Mouse (Mus musculus): ENCODE measurements at regions not wholly inside any gene's neighbourhood (a gene's known extent, or its start where the extent isn't known, plus 50 kb on each side); places are given as distances from the start of the nearest gene placed in this dataset.
"Not testable (repeated sequence)": the region's sequence is repeated elsewhere in the genome, so short reads cannot be mapped to it uniquely, and the experiment has no call there.

DNA sequence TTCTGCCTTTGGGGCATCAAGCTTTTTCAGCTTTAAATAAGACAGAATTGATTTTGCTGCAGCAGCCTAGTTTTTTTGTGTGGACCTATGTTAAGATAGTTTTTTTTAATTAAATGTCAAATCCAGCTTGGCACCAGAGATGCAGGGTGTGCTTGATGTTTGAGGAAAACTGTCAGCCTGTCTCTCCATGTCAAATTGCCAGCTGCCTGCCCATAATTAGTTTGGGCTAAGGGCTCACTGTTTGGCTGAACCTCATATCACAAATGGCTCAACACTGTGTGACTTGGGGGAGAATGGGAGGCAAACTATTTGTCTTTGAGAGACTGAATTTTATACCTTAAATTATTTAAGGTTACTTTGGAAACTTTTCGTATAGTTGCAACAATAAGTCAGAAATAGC lies 252.7 kb upstream of the Tram1l1 start:
- in situ Hi-C loops (cut with MboI; ENCODE audit: low pct_unique_long_range_greater_than_20kb in 1 of 2, low sequenced_read_pairs in 2 of 2, unreplicated experiment in 1 of 2) = no loop called here

DNA sequence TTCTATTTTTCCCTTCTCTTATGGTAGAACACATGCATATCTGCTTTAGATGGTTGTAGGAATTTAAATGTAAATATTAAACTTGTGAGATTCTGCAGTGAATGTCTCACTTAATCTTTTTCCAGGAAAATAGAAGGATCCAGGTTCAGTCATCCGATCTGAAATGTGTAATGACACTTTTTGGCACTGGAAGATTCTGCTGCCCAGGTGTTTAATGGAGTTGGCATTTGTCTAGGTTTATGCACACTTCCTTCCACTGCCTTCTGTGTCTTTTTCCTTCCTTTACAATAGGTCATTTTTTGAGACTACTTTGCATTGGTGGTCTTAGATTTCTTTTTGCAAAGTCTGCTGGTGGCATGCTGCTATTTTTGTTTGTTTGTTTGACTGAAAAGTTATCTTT lies 251.5 kb upstream of the Tram1l1 start:
- in situ Hi-C loops (cut with MboI; ENCODE audit: low pct_unique_long_range_greater_than_20kb in 1 of 2, low sequenced_read_pairs in 2 of 2, unreplicated experiment in 1 of 2) = no loop called here

DNA sequence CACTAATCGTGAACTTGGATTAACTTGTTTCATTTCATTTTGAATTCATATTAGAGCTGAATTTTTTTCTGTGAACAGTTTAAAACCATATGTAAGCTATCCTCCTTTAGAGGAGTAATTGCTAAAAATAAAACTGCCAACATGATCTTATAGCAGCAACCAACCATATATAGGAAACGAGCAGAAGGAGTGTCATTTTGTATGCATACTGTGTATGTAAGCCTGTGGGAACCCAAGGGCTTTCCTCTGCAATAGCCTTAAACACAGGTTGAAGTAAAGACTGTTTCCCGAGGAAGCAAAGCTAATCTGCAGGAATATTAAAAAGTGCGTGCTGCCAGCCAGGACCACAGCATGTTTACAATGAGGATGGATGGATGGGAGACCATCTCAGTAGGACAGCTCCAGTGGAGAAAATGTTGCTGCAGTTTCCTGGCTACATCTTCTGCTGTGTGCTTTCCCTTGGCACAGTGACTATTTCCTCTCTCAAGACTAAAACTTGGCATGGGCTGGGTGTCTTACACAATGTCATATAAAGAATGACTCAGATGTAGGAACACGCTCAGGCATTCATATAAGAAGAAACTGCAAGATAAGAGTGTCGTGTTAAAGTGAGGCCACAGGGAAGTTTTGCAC lies 244.6 kb upstream of the Tram1l1 start:
- in situ Hi-C loops (cut with MboI; ENCODE audit: low pct_unique_long_range_greater_than_20kb in 1 of 2, low sequenced_read_pairs in 2 of 2, unreplicated experiment in 1 of 2) = no loop called here

- in situ Hi-C loops (cut with MboI; ENCODE audit: low pct_unique_long_range_greater_than_20kb in 1 of 2, low sequenced_read_pairs in 2 of 2, unreplicated experiment in 1 of 2) = no loop called here
Measured at GRCm38 (mm10) chr3:124092404-124093121, 228.1 kb upstream of the Tram1l1 start.

DNA sequence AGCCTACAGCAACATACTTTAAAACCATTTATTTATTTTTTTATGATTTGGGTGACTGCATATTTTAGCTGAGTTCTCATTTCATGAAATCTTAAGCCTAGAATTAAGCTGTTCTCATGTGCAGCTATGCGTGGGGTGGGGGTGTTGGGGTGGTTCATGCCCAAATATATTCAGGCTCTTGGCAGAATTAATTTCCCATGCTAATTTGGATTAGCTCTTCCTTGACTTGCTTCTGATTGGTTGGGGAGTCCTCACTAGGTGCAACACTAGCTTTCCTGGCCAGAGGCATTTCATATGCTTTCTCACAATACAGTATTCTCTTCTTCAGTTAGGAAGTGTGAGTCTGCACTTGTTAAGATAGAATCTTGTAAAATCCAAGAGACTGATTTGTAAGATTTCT lies 206.7 kb upstream of the Tram1l1 start:
- in situ Hi-C loops (cut with MboI; ENCODE audit: low pct_unique_long_range_greater_than_20kb in 1 of 2, low sequenced_read_pairs in 2 of 2, unreplicated experiment in 1 of 2) = no loop called here

DNA sequence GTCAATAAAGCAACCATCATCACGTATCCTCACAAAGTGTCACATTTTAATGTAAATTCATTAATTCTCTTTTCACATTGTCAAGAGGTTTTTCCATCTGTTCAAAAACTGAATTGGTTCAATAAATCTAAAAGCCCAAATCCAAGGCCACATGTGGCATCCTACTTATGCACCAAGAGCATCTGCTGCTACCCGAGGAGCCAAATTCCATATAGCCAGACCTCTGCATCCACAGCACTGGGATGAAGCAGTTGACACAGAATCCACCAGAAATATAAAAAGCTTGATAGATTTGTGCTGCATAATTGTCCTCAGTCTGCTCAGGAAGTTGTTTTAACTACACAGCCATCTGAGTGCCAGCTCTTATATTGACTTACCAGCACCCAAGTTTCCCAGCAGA lies 164.4 kb upstream of the Tram1l1 start:
- in situ Hi-C loops (cut with MboI; ENCODE audit: low pct_unique_long_range_greater_than_20kb in 1 of 2, low sequenced_read_pairs in 2 of 2, unreplicated experiment in 1 of 2) = no loop called here

DNA sequence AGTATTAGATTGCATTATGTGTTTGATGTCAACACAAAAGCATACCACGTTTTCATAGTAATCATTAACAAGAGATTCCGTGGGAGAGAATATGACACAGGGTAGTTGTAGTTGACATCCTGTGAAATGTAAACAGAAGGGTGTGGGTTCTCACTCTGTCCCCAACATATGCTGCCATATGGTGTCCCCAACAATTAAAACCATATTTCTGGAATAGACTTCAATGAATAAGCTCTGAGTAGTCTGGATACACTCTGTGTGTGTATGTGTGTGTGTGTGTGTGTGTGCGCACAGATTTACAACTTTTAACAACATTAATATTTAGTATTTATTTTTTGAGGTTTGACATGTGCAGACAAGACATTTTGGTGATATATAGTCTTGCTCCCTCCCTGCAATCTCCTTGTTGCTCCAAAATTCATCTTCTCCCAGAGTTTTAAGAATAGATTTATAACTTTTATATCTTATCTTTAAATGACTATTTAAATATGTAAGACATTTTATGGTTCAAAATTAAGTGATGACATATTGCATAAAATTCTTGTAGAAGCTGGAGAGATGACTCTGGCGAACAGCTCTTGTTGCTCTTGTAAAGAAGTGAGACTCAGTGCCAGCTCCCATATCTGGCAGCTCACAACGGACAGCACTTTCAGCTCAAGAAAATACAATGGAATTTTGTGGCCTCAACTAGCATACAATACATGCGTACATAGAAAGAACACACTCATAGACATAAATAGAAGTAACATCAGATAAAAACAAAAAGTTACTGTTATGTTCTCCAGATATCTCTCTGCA lies 162.6 kb upstream of the Tram1l1 start:
- in situ Hi-C loops (cut with MboI; ENCODE audit: low pct_unique_long_range_greater_than_20kb in 1 of 2, low sequenced_read_pairs in 2 of 2, unreplicated experiment in 1 of 2) = no loop called here

DNA sequence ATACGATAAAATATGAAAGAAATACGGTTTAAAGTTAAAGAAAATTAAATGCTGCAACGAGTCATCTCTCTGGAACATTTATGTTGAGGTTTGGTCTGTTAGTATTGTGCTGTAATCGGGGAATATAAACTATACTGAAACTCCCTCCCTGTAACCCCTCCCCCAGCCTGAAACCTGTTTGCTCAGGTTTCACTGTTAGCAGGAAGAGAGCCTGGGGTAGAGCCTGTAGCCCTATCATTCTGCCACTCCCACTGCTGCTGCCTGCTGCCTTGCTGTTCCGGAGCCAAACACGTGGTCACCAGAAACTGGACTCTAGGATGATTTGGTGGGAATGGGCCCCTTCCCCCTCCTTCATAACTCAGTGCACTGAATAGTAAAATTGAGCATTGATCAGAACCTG lies 127.3 kb upstream of the Tram1l1 start:
- in situ Hi-C loops (cut with MboI; ENCODE audit: low pct_unique_long_range_greater_than_20kb in 1 of 2, low sequenced_read_pairs in 2 of 2, unreplicated experiment in 1 of 2) = not testable (repeated sequence)

DNA sequence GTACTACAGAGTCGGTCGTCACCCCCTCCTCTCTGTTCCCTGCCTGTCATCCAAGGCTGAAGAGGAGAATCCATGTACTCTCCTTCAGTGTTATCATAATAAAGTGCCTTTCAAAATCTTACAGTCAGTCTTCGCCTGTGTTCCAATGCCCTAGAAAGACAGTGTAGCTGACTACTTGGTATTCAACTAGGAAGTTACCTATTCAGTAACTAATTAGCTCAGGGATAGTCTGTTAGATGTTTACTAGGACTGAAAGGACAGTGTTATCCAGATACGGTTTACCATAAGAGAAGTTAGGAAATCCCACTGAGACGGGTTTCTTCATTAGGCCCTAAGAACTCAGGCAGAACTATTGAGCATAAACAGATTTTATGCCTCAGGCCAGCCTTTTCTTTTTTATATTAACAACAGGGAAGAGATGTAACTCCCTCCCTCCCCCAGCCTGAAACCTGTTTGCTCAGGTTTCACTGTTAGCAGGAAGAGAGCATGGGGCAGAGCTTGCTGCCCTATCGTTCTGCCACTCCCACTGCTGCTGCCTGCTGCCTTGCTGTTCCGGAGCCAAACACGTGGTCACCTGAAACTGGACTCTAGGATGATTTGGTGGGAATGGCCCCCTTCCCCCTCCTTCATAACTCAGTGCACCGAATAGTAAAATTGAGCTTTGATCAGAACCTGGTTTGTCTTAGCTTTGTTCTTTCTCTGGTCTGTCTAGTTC lies 120.3 kb upstream of the Tram1l1 start:
- in situ Hi-C loops (cut with MboI; ENCODE audit: low pct_unique_long_range_greater_than_20kb in 1 of 2, low sequenced_read_pairs in 2 of 2, unreplicated experiment in 1 of 2) = not testable (repeated sequence)

DNA sequence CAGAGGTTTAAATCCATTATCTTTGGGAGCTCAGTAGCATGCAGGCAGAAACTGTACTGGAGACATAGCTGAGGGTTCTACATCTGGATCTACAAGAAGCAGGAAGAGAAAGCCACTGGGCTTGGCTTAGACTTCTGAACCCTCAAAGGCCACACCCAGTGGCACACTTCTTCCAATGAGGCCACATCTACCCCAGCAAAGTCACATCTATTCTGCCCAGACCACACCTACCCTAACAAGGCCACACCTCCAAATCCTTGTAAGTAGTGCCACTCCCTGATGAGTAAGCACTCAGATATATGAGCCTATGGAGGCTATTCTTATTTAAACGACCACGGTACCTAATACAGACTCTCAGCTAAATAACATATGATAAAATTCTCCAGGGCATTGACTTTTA lies 103.5 kb upstream of the Tram1l1 start:
- in situ Hi-C loops (cut with MboI; ENCODE audit: low pct_unique_long_range_greater_than_20kb in 1 of 2, low sequenced_read_pairs in 2 of 2, unreplicated experiment in 1 of 2) = no loop called here

DNA sequence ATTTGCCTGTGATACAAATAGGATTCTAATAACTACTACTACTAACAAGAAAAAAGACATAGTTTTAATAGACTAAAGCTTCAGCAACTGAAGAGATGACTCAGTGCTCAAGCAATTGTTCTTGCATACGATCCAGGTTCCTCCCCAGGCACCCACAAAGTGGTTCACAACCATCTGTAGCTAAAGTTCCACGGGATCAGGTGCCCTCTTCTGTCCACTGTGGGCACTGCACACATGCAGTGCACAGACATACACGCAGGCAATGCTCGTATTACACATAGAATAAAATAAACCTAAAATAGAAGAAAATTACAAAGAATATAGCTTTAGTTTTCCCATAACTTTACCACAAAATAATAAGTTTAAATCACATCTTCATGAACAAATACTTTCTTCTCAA lies 94.7 kb upstream of the Tram1l1 start:
- in situ Hi-C loops (cut with MboI; ENCODE audit: low pct_unique_long_range_greater_than_20kb in 1 of 2, low sequenced_read_pairs in 2 of 2, unreplicated experiment in 1 of 2) = loop anchor here in 1 of 2 experiments (25.0 kb wide), 1 partner anchor 714 kb away; no protein-coding TSS in a partner anchor

GRCm38 (mm10) chr3:124227701-124228100 lies 93.0 kb upstream of the Tram1l1 start:
- in situ Hi-C loops (cut with MboI; ENCODE audit: low pct_unique_long_range_greater_than_20kb in 1 of 2, low sequenced_read_pairs in 2 of 2, unreplicated experiment in 1 of 2) = loop anchor here in 1 of 2 experiments (25.0 kb wide), 1 partner anchor 715 kb away; no protein-coding TSS in a partner anchor

DNA sequence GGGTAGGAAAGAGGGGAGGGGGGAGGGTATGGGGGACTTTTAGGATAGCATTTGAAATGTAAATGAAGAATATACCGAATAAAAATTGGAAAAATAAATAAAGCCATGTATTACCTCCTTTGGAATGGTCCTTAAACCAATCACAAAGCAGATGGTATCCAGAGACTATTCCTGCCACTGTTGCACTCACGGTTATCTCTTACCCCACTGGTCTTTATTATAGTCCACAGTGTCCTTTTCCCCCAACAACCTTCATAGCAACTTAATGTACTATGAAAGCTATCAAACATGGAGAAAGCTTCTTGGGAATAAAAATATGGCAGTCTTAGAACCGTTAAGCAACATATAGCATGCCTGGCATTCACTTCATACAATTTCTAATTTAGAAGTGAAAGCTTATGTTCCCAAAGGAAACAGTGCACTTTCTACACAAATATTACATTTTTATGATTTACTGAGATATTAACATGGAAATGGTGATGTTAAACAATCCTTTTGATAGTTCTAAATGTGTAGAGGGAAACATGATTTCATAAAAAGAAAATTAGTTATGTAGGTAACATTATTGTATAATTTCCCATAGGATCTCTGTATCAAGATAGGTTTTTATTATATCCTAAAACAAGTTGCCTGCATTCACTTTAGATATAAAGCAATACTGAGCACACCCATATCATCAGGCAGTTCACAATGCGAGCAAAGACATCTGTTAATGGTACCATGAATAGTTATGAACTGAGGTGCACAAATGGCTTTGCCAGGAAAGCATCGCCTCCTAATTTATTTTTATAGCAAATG lies 79.5 kb upstream of the Tram1l1 start:
- in situ Hi-C loops (cut with MboI; ENCODE audit: low pct_unique_long_range_greater_than_20kb in 1 of 2, low sequenced_read_pairs in 2 of 2, unreplicated experiment in 1 of 2) = loop anchor here in 1 of 2 experiments (25.0 kb wide), 1 partner anchor 729 kb away; no protein-coding TSS in a partner anchor

- in situ Hi-C loops (cut with MboI; ENCODE audit: low pct_unique_long_range_greater_than_20kb in 1 of 2, low sequenced_read_pairs in 2 of 2, unreplicated experiment in 1 of 2) = loop anchor here in 1 of 2 experiments (25.0 kb wide), 1 partner anchor 729 kb away; no protein-coding TSS in a partner anchor
Measured at GRCm38 (mm10) chr3:124241734-124242006, 79.0 kb upstream of the Tram1l1 start.

DNA sequence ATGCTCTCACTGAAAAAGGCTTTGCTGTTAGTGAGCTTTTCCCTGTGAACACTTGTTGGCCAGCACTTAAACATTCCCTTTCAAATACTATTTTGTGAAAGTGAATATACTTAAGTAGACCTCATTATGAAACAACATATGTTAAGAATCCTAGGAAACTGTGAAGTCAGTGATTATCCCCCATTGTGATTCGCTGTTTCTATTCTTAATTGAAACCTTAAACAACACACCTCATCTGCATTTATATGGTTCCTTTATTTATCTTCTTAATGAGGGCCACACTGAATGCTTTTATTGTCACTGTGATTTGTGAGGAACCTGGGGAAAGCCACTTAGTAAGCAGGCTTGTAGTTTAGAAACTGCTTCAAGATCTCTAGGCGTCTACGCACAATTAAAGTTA lies 58.5 kb upstream of the Tram1l1 start:
- in situ Hi-C loops (cut with MboI; ENCODE audit: low pct_unique_long_range_greater_than_20kb in 1 of 2, low sequenced_read_pairs in 2 of 2, unreplicated experiment in 1 of 2) = no loop called here

DNA sequence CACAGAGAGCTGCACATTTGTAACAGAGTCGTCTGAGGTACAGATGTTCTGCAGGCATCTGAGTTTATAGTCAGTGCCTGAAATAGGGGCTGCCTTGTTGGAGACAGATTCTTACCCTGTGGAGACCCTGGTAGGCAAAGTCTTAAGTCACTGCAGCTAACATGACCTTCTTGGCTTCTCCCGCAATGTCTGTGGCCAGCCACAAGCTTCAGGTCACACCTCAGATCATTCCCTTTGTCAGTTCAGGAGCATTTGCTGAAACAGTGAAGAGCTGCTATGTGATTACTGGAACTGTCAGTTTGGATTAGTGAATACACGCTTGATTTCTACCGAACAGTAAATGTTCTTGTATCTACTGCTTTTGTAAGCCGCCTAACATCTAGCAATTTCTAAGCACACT lies 53.8 kb upstream of the Tram1l1 start:
- in situ Hi-C loops (cut with MboI; ENCODE audit: low pct_unique_long_range_greater_than_20kb in 1 of 2, low sequenced_read_pairs in 2 of 2, unreplicated experiment in 1 of 2) = no loop called here

- in situ Hi-C loops (cut with MboI; ENCODE audit: low pct_unique_long_range_greater_than_20kb in 1 of 2, low sequenced_read_pairs in 2 of 2, unreplicated experiment in 1 of 2) = no loop called here
Measured at GRCm38 (mm10) chr3:124270506-124270905, 50.1 kb upstream of the Tram1l1 start.
